Mouse (Mus musculus) liver, embryonic 18 days (tissue): ENCODE data around the gene Gm8653. TPM values are rescaled to one million over a fixed set of nuclear protein-coding genes. Genes with fewer than 3 reads are reported as not detected.

Experiments
- polyA plus RNA-seq: library from polyadenylated mRNA; depleted of rRNA; stranded (reverse); fragments of >200 nt; gene quantifications from 2 replicates; pipeline ENCODE4 v1.2.3, GENCODE M21; 2012; rRNA removed

Gm8653 gene
- not detected in 2 replicates for polyA plus RNA-seq

DNA sequence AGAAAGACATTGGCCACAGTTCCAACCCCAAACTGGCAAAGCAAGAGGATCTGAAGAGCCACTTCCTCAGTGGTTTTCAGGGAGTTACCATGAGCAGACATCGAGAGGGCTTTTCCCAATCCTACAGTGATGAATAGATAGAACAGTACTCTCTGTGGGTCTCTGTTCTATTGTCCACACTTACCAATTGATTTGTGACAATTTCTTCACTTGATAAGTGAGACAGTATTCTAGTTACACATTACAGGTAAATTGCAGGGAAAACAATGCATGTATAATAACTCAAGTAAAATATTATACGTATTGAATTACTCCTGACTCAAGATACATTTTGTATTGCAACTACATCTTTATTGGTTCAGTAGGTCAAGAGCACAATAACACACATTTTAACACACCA lies at the start of gene Gm8653:
TSS of gene Gm8653 (minus strand) at position 101 of the 400 bp plus-strand sequence.

DNA sequence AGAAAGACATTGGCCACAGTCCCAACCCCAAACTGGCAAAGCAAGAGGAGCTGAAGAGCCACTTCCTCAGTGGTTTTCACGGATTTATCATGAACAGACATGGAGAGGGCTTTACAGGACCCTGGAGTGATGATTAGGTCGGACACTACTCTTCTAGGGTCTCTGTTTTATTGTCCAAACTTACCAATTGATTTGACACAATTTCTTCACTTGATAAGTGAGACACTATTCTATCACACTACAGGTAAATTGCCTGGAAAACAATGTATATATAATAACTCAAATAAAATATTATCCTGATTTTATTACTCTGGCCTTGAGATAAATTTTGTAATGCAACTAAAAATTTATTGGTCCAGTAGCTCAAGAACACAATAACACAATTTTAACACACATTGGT lies 28.3 kb upstream of the Gm8653 start, which contains the start of gene Gm8453:
TSS of gene Gm8453 (minus strand) at position 101 of the 400 bp plus-strand sequence.

DNA sequence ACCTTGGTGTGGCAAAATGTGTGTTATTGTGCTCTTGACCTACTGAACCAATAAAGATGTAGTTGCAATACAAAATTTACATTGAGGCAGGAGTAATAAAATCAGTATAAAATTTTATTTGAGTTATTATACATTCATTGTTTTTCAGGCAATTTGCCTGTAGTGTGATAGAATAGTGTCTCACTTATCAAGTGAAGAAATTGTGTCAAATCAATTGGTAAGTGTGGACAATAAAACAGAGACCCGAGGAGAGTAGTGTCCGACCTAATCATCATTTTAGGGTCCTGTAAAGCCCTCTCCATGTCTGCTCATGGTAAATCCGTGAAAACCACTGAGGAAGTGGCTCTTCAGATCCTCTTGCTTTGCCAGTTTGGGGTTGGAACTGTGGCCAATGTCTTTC lies 12.0 kb downstream of the Gm8653 start, which contains the start of gene Vmn1r143:
TSS of gene Vmn1r143 (plus strand) at position 301 of the 400 bp plus-strand sequence.

DNA sequence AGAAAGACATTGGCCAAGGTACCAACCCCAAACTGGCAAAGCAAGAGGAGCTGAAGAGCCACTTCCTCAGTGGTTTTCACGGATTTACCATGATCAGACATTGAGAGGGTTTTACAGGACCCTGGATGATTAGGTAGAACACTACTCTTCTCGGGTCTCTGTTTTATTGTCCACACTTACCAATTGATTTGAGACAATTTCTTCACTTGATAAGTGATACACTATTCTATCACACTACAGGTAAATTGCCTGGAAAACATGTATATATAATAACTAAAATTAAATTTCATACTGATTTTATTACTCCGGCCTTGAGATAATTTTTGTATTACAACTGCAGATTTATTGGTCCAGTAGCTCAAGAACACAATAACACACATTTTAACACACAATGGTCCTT lies 37.1 kb downstream of the Gm8653 start, which contains the start of gene Vmn1r142:
TSS of gene Vmn1r142 (minus strand) at position 101 of the 400 bp plus-strand sequence.

Other genes with a start within 250 kb of the Gm8653 start
- not detected in 2 replicates for gene Vmn1r137, start 206.7 kb downstream of the Gm8653 start, polyA plus RNA-seq
- gene Vmn1r138, start 172.4 kb downstream of the Gm8653 start, polyA plus RNA-seq = not detected in 2 replicates
- not detected in 2 replicates for gene Gm6176, start 145.0 kb downstream of the Gm8653 start, polyA plus RNA-seq
- not detected in 2 replicates for gene Vmn1r139, start 132.2 kb downstream of the Gm8653 start, polyA plus RNA-seq
- not detected in 2 replicates for gene Gm16451, start 83.0 kb downstream of the Gm8653 start, polyA plus RNA-seq
- not detected in 2 replicates for gene Gm10666, start 66.5 kb downstream of the Gm8653 start, polyA plus RNA-seq
- gene Vmn1r142, start 37.2 kb downstream of the Gm8653 start, polyA plus RNA-seq = not detected in 2 replicates
- not detected in 2 replicates for gene Vmn1r143, start 11.9 kb downstream of the Gm8653 start, polyA plus RNA-seq
- gene Gm8453, start 28.2 kb upstream of the Gm8653 start, polyA plus RNA-seq = not detected in 2 replicates
- not detected in 2 replicates for gene Gm4187, start 128.5 kb upstream of the Gm8653 start, polyA plus RNA-seq
- not detected in 2 replicates for gene Gm8660, start 169.8 kb upstream of the Gm8653 start, polyA plus RNA-seq
- gene Vmn1r148, start 212.3 kb upstream of the Gm8653 start, polyA plus RNA-seq = not detected in 2 replicates
- not detected in 2 replicates for gene Vmn1r149, start 237.0 kb upstream of the Gm8653 start, polyA plus RNA-seq